Mouse (Mus musculus) heart, adult 2 months (tissue): ENCODE data around the gene Wars2.

ENCODE experiments used
- CTCF ChIP-seq: fragments of 200-600 bp; IDR thresholded peaks from 2 replicates; pipeline ENCODE4 v1.8.1; 2022; ENCODE audit warnings: antibody characterized with exemption, mild to moderate bottlenecking, moderate library complexity
- EP300 ChIP-seq: fragments of 200-500 bp; IDR thresholded peaks from 2 replicates; pipeline ENCODE4 v1.6.1; 2011; ENCODE audit warnings: low read depth, low read length, control low read depth; ENCODE audit not compliant: insufficient read depth
- POLR2A ChIP-seq: fragments of 200-500 bp; IDR thresholded peaks from 2 replicates; pipeline ENCODE4 v1.6.1; 2011; ENCODE audit warnings: mild to moderate bottlenecking, low read depth, low read length, control low read depth; ENCODE audit not compliant: insufficient read depth

DNA sequence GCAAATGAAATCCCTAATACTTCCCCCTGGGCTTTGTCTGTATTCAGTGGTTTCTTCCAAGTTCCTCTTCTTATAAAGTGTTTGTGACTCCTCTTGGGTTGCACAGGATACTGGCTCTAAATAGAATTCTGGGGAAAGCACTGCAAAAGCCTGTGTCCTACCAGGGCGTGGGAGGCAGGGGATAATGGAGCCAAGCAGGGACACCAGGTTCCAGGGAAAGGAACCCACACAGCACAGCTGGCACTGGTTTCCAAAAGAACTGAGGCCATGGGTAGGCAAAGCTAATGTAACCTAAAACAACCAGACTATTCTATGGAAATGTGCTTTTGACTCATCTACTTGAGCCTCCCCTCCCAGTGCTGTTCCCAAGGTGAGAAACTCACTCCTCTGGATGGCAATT, 10.3 kb upstream of the Wars2 start:
- TF ChIP-seq CTCF = no peak
- TF ChIP-seq POLR2A = no peak
- no peak for TF ChIP-seq EP300
